Mouse (Mus musculus) megakaryocyte-erythroid progenitor cell, adult 5-6 weeks (primary cell): ENCODE results near the gene Pawr. TPM values are rescaled to one million over a fixed set of nuclear protein-coding genes. Genes with fewer than 3 reads are reported as not detected.

ENCODE experiments used
- ATAC-seq: replicated peaks from 2 replicates; pipeline ENCODE4 v1.8.0; 2016; ENCODE audit warnings: mild to moderate bottlenecking, inconsistent platforms; ENCODE audit not compliant: severe bottlenecking, poor library complexity, low FRiP score, low TSS enrichment
- total RNA-seq, 2 experiments: library from RNA; stranded (forward) in 1 of 2; stranded (reverse) in 1 of 2; fragments of 200-1000, 215-1000 nt in 1 of 2; fragments of >200 nt in 1 of 2; fragmentation: Nextera tagmentation in 1 of 2; gene quantifications; 2 replicates each; pipeline ENCODE4 v1.2.3; 2014 to 2017

Pawr gene
- total RNA-seq, 2 experiments from 2014 or later, result not detected

GRCm38 (mm10) chr10:108380715-108381114, 48.8 kb downstream of the Pawr start:
- no peak for ATAC-seq

DNA sequence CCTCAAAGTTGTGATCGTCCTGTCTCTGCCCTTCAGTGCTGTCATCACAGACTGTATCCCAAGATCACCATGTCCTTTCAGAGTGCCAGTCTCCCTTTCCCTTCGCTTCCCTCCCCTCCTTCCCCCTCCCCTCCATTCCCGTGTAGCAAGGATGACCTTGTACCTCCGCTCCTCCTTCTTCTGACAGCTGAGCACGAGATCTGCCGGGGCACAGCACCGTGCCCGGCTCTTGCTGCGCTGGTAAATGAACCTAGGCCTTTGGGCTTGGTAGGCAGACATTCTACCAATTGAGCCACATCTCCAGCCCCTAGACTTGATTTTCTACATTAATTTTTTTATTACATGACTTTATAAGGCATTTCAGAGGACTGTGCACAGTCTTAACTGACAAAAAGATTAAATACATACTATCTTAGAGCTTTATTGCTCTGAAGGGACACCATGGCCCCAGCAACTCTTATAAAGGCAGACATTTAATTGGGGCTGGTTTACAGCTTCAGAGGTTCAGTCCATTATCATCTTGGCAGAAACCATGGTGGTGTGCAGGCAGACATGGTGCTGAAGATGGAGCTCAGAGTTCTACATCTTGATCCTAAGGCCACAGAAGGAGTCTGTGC, 52.3 kb downstream of the Pawr start:
- ATAC-seq, result no peak

DNA sequence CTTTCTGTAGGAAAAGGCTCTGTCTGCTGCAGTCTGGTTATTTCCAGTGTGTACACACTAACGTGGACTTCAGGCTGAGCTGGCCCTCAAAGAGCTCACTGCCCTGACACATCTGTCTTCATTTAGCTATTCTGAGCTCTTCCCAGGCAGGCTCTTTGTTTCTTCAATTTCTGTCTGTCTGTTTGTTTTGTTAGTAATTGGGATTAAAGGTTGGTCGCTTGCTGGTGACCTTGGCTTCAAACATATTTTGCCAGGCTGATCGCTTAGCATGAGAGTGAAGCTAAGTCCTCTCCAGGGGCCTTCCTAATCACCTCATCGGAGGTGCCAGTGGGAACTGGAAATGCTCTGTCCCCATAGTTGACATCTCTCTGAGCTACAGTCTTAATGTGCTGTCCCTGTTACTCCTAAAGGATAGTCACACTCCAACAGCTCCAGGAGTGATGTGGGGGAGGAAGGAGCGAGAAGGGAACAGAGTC, 53.6 kb downstream of the Pawr start:
- no peak for ATAC-seq

- ATAC-seq, result no peak
Measured at GRCm38 (mm10) chr10:108388410-108388915, 56.5 kb downstream of the Pawr start.

DNA sequence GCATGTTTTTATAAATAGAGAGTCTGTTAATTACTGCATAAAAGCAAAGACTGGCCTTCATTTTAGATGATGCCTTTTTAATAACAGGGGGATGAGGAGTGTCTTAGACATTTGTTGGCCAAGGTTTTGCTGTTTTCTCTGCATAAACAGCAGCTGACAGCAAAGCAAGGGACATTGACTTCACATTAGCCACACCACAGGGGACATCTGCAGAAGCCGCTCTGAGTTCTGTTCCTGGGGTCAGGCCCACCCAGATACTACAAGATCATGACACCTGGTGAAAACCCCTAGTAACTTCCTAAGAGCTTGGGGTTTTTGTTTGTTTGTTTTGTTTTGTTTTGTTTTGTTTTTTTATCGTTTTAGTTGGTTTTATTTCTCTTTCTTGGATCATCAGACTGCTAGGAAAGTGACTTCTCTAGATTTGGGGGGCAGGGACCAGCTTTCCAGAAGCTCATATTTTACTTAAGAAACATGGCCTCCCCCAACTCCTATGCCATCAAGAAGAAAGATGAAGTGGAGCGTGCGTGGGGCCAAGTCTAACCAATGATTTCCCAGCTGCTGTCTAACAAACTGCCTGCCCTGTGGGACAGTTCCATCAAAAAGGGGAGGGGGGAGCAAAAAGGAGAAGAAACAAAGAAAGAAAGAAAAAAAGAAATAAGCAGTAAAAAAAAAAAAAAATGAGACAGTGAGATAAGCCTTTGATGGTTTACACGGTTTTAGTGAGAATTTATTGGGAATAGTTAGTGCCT, 57.4 kb downstream of the Pawr start:
- no peak for ATAC-seq

DNA sequence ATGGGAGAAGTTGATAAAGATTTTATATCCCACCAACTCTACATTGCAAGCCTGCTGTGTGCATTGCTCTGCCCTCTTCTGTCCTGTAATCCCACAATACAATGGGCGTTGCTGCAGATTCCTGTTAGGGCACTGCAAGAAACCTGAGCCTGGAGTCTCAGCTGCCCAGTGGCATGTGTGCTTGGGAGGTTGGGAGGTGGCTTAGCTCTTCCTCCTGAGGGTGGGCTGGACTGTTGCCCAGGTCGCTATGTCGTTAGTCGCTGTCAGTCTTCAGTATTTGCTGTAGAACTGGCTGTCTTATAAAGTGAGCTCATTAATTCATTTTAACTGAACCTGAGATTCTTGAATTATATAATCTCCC, 58.0 kb downstream of the Pawr start:
- no peak for ATAC-seq

DNA sequence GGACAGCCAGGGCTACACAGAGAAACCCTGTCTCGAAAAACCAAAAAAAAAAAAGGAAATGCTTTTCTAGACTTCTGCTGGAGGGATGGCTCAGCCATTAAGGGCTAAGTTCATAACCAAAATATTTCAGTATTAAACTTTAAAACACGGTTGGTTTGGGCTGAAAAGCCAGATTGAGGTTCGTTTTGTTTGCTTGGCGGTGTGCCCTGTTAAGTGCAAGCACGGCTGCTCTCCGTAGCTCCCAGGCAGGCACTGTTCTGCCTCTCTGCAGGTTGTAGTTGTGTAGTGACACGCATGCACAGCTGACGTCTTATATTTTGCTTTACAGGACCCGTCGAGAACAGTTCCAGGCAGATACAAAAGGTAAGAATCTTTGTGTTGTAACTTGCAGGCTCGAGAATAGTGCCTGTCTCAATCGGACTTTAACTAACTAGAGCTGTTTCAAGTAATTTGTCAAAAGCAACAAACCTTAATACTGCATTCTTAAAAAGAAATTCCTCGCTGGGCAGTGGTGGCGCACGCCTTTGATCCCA, 59.5 kb downstream of the Pawr start:
- ATAC-seq, result no peak

DNA sequence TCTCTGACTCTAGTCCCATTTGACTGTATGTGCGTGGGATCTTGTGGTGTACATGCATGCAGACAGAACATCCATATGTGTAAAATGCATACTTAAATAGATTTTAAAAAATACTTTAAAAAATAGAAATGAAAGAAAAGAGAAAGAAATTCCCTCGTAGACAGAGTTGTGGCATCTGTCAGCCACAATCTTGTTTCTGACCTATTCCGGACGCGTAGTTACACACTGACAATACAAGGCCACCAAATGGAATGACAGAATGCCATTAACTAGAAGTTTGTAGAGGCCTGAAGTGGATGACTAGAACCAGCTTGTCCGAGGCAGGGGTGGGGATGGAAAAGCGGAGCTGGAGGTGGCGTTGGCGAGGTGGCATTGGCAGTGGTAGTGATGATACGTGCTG, 60.2 kb downstream of the Pawr start:
- ATAC-seq, result no peak

DNA sequence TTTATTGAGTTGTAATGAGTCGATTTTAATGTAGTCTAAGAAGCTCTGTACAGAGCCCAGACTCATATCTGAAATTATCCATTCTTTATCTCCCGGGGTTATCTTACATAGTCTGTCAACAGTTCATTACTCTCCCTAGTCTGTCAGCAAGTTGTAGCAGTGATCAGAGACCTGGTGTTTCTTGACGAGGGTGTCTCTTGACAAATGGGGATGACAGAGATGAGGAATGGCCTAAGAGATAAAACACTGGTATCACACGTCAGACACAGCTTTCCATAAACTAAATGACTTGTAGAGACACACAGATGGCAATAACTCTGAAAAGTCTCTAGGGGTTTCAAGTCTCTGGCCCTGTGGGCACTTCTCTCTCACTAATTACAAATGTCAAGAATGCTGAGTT, 62.4 kb downstream of the Pawr start:
- no peak for ATAC-seq

- no peak for ATAC-seq
Measured at GRCm38 (mm10) chr10:108395229-108395628, 63.3 kb downstream of the Pawr start.

DNA sequence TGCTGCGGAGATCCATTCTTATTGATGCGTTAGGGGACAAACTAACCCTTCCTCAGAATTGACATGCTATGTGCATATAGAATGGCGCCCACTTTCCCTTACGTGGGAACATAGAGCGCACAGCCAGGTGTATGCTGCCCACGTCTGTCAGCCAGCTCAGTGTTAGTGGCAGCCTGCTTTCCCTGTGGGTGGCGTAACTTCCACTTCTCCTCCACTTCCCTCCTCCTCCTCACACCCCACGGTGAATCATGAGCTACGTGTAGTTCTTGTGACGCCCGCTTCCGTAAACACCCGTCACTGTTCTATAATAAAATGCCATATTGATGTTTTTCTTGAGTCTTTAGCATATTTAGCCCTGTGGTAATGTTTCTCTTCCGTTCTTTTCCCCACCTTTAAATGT, 63.7 kb downstream of the Pawr start:
- no peak for ATAC-seq

- ATAC-seq, result no peak
Measured at GRCm38 (mm10) chr10:108402751-108403150, 70.8 kb downstream of the Pawr start.

GRCm38 (mm10) chr10:108403366-108403865, 71.5 kb downstream of the Pawr start:
- ATAC-seq, result no peak

GRCm38 (mm10) chr10:108404087-108404486, 72.2 kb downstream of the Pawr start:
- no peak for ATAC-seq

- ATAC-seq, result no peak
Measured at GRCm38 (mm10) chr10:108405076-108405475, 73.2 kb downstream of the Pawr start.

GRCm38 (mm10) chr10:108405931-108406330, 74.0 kb downstream of the Pawr start:
- no peak for ATAC-seq

DNA sequence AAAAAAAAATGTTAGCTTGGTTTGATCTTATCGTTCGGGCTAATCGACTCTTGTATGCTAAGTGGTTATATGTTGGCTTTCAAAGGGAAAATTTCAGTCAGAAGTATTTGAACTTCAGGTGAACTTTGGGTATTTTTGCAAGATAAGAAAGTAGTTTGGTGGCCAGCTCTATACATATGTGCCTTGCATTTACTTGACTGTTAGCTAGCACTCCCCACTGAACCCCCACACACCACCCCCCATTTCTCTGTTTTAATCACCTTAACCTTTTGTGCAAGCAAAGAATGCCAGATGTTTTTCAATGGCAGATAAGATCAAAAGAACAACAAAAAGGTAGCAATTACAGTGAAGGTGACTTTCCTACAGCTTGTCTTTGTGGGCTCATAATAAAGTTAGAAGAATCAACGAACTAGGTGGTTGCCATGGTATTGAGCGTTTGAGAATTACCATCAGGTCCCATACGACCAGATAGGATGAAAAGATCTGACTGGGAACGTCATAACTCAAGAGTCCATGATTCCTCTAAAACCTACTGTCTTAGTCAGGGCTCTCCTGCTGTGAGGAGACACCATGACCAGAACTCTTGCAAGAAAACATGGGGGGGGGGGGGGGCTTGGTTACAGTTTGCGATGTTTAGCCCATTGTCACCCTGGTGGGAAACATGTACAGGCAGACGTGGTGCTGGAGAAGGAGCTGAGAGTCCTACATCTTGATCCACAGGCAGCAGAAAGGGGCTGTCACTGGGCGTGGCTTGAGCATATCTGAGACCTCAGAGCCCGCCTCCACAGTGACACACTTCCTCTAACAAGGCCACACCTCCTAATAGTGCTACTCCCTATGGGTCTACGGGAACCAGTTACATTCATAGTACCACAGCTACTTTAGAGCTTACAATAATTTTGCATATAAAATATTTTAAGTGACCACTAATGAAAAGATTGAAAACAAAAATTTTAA, 75.2 kb downstream of the Pawr start:
- ATAC-seq, result no peak

DNA sequence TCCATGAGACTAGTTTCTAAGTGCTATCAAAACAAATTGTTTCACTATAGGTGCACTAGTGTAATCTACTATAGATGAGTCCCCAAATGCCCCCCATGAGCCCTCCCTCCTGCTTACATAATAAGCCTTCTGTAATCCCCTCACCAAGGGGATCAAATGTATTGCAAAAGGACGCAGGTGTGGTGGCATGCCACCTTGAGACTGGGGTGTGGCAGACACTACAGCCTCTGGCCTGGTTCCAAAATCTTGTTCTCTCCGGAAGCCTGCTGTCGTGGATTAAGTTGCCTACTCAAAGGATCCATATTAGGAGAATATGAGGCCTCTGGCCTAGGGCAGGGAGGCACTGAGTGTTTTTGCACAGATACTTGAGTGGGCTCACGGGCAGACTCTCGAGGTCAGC, 76.1 kb downstream of the Pawr start:
- ATAC-seq, result no peak

DNA sequence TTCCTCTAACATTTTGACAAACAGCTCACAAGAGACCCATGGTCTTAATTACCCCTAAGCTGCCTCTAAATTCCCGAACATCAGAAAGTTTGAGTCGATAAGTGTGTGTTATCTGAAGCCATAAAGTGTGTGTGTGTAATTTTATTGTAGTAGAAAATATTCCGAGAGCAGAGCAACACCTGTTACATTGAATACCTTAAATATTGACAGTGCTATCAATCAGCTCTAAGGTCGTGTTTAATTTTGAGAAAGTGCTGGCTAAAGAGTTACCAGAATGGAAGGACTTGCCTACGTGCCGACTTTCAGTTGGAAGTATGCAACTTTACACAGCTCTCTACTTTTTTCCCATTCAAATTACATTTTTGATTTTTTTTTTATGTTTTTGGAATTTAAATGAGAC, 76.5 kb downstream of the Pawr start:
- no peak for ATAC-seq

DNA sequence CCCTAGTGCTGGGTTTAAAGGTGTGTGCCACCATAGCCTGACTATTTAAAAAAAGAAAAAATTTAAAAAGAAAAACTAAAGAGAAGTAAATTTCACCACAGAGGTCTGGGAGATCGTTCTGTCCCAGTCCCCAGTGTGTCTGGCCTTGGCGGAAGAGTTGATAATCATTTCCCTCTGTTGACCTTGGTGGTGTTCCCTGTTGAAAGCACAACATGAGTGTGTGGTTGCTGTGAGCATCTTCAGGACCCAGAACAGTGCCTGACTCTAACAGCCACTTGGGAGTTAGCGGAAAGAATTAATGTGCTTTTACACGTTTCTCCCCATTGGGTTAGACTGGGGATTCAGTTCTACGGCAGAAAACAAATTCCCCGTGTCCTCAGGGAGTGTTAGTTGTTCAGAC, 77.1 kb downstream of the Pawr start:
- ATAC-seq, result no peak
